Mouse (Mus musculus): Measurements from ENCODE around the gene Agap1.

The Agap1 gene

DNA sequence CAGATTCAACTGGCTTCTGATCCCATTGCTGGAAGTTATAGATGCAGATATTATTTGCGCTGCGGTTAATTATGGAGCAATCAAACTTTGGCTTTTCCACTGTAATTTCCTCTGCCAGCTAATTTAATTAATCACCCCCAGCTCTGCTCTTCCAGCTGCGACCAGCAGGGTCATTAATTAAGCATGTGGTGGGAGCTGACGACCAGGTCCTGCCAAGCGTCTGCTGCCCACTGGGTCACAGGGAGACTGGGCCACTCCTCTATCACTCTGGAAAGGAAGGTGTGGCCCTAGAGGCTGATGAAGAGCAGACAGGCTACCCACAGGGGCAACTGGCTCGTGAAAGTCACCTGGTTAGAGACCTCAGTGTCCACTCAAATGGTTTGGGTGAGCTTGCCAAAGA lies 411.2 kb downstream of the Agap1 start:
- DNase-seq: no peak

DNA sequence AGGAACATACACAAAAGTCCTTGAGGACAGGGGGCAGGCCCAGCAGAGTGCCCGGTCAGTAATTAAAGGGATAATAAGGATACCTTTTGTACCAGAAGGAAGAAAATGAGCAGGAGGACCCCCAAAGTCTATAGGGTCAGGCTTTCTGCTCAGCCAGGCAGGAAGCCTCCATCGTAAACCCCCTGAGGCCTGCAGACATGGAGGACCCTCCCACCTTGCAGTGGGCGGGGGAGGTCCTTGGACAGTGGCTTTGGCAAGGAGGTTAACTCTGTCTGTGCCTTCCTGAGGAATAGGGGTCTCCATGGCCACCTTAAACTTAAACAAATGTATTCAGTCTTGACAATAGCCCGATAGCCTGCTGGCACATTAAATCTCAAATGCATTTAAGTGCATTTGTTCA lies 413.2 kb downstream of the Agap1 start:
- no peak for DNase-seq

DNA sequence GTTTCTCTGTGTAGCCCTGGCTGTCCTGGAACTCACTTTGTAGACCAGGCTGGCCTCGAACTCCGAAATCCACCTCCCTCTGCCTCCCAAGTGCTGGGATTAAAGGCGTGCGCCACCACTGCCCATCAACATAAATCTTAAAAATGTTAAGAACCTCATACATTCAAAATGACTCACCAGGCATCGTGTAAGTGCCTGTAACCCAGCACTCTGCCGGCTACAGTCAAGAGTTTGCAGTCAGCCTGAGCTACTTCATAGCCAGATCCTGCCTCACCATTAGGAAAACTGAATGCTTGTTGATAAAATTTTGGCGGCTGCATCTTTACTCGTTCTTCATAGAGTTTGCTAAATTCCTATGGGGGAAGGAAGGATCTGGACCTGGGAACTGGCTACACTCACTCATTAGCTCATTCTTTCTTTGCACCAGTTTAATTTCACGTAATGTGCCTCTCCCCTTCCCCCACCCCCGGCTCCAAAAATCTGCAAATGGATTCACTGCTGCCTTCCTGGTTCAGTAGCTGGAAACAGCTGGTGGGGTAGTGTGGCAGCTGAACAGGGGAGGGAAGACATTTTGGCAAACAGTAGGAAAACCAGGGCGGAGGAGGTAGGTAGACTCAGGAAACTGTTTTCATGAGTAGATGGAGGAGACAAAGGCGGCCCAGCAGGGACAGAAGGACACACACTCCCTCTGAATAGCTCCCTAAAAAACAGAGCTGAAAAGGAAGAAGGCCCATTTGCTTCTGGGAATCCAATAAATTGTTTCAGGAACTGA lies 415.7 kb downstream of the Agap1 start:
- no peak for DNase-seq

DNA sequence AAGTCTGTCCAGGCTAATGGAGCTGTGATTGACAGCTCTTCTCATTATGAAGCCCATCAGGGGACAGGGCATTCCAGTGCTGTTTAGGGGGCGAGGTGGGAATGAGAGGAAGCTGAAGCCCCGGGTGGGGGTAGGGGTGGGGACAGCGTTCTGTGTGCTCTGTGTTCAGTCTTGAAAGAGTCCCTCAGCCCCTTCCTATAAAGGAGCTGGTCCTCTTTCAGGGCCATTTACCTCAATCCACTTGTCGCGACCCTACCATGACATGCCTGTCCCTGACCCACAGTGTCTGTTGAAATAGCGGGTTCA lies 416.3 kb downstream of the Agap1 start:
- DNase-seq: no peak

DNA sequence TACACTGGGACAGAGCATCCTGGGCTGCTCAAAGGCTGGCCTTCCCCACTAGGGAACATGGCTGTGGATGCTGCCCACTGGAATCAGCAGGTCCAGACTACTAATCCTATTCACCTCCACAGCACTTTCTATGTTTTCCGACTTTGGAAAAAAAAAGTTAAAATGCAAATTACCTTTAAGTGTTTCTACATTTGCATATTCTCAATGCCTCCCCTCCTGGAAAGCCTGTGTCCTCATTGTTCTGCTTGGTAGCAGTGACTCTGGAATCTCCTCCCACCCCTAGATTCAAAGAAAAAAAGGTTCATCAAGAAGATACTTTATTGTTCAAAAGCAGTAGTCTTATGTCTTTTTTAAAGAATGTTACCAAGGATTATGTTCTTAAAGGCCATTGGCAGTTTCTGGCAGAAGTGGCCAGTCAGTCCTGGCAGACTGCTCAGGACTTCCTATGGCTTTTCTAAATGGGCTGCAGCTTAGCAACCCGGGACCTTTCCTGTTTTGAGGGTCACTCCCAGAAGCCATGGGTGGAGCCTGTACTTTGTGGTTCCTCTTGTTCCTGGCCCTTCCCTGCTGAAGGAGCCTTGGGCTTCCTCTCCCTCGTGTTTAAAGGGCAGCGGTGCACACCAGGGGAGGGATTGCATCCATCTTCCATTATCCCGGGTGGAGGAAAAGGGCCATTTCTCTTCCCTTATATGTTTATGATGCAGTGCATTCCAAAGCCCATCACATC lies 421.9 kb downstream of the Agap1 start:
- DNase-seq: peak; percentile 66

DNA sequence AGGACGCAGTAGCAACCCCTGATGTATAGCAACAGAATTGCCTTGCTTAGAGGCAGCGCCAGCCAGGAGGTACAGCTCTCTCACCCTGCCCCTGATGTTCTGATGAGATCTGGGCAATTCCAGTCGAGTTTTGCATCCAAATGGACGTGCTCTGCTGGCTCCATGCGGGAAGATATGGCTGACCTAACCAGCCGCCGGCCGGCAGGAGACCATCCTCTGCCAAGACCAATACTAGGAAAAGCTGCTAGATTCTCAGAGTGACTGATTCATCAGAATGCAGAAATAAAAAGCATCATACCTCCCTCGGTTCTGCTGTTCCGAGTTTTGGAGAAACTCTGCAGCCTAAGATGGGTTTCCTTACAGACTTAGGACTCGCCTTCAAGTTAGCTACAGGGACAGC lies 423.9 kb downstream of the Agap1 start:
- DNase-seq: no peak

DNA sequence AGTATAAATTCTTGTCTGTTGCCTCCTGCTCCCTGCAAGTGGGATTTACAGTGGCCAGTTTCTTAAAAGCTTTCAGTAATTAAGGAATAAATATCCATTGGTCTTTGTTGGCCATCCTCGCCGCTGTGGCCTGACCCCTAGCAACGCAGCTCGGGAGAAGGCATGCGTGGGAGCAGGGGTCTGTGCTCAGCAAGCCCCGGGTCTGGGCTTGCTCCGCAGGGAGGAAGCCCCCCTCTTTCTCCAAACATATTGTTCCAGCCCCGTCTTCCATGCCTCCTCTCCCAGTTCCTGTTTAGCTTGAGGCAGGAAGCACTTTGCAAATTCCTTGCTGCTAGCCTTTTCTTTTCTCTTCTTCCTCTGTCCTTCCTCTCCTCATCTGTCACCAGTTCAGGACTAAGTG lies 425.6 kb downstream of the Agap1 start:
- DNase-seq: peak; percentile 46

DNA sequence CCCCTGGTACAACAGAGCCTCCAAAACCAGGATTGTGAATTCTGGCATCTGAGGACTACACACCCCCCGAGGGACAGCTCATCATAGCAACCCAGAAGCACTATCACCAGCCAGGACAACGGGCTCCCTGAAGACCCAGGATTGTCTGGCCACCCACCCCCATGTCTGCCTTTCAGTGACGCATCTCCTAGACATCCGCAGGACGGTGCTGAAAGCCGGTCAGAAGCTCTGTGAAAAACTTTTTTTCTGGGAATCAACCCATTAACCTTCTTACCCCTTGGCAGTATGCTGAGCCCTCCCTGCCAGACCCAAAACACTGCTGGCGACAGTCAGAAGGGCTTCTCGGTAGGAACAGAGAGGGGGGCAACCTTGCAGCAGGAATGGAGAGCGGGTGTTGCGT lies 426.2 kb downstream of the Agap1 start:
- DNase-seq: no peak

DNA sequence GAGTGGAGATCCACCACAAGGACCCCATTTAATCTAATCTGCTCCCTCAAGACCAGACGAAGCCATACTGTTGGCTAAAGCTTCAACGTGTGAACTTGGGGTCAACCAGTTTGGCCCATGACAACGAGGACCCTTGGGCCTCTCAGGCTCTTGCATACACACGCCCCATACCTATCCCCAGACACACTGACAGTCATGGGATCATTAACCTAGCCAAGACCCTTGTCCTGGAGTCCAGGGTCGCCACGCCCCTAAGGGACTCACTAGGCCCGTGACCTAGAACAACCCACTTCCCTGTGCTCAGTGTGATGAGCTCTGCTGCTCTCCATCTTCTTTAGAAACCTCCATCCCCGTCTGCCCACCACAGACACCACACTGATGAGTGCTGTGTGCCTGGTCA lies 429.7 kb downstream of the Agap1 start:
- DNase-seq: no peak

DNA sequence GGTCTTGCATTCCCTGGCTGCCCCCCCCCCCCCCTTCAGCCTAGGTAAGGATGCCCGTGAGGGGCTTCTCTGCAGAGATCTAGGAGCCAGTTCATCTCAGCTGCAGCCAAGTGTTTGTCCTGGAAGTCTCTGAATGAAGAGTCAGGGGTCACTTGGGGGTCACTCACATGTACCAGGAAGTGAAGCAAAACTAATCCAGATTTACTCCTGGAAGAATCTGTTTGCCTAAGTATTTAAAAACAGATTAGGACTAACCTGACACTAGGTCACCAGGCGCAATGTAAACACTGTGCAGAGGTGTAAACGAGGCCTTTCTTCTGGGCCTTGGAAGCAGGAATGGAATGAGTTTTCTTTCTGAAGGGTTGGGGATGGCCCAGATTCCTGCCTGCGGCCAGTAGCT lies 431.1 kb downstream of the Agap1 start:
- no peak for DNase-seq

DNA sequence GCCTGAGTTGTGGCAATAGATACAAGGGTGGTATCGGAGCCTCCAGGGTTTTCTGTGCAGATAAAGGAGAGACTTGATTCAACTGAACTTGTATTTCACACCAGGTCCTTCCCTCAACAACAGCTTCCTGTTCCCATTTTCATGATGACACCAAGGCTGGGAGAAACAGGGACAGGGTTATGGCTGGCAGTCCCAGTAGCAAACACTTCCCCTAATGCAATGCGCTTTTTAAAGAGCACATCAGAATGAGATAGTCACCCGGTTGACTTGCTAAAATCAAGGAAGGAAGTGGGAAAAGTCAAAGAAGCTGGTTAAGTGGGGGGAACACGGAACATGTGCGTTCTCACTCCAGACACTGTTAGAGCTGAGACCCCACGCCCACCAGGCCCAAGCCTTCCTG lies 436.8 kb downstream of the Agap1 start:
- DNase-seq: no peak

DNA sequence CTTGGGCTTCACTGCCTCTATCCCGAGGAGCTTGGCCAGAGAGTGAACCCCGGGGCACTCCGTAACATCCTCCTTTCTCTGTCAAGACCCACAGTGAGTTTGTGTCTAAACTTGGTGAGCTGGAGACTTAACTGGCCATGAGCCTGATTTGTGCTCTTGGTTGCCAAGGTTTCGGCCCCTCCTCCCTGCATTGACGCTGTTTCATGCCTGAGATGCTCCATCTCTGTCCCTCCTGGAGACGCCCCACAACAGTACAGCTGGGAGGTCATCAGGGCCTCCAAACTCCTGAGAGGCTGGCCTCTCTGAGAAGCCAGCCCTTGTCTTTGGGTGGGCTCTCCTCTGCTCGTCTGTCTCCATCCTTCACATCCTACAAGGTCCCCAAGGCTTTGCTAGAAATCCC lies 437.7 kb downstream of the Agap1 start:
- DNase-seq: peak; percentile 30

DNA sequence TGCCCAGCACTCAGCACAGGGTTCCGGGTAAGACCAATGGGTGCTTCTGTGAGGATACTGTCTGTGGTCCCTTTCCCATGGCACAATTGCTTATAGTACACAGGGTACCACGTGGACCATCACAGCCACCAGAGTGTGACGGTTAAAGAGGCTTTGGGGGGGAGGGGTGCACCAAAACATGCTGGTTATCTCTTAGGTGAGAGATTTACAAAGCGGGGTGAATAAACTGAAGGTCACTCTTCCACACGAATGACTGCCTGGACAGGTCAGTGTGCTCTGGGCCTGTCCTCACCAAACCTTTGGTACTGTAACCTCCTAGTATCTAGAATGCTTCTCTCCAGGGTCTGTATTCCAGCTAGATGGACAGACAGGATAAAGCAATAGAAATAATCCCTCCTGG lies 441.2 kb downstream of the Agap1 start:
- DNase-seq: no peak

DNA sequence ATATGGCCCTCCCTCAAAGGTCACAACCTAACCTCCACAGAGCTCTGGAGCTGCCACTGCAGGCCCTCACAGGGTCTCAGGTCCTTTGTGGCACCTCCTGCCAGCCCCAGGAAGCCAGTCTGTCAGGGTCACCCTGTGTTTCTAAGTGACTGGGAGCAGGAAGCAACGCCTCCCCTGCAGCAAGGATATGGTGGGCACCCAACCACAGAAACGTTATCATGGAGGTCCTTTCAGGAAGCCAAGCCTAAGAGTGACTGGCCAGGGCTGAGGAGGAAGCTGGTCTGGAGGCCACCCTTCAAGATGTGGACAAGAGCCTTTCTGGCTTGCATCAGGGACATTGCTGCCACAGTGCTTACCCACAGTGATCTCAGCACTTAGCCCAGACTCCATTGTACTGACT lies 444.4 kb downstream of the Agap1 start:
- no peak for DNase-seq

DNA sequence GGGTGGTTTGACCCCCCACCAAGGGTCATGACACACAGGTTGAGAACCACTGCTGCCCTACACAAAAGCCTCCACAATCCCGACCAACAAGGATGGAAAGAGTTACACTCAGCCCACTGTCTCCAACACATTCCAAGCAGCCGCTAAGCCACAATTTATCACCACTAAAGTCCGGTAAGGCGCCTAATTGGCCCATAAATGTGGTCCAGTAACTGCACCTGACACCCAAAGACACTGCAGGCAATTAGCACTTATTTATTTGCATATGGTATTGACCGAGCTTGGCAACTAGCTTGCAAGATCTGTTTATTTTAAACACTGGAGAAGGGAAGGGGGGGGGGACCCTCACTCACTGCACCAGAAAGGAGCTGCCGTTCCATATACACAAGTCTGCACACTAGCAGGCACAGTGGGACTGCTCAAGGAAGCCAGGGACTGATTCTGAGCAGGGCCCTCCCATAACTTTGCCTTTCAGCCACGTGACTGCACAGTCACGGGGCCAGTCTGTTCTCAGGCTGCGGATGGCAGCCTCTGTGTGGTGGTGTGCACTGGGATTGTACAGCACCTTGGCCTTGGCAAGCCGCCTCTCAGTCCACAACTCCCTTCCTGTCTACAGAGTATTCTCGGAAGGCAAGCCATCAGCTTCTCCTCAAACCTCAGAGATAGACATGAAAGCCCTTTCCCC lies 445.3 kb downstream of the Agap1 start:
- no peak for DNase-seq

DNA sequence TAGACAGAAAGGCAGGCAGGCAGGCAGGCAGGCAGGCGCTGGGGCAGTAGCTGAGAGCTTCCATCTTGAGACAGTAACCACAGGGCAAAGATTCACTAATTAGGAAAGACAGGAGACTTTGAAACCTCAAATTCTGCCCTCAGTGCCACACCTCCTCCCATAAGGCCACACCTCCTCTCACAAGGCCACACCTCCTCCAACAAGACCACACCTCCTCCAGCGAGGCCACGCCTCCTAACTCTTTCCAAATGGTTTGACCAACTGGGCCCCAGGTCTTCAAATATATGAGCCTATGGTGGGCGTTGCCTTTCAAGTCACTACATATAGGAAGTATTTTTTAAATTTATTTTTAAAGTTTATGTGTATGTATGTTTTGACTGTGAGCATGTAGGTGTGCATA lies 446.8 kb downstream of the Agap1 start:
- no peak for DNase-seq

DNA sequence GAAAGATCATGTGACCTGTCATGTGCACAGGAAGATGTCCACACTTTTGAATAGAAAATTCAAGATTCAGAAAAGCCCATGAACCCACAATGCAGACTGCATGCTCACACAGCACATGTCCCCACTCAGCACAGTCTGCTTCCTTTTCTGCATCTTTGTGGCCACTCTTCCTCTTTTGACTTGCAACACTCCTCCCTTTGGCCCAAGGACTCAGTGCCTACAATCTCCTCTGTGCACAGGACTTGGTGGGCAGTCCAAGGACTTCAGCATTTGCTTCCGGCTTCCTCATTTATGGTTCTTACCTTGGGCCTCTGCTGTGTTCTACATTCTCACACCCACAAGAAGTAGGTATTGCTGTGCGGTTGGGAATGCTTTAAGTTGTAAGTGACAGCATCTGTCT lies 447.6 kb downstream of the Agap1 start:
- DNase-seq: no peak

DNA sequence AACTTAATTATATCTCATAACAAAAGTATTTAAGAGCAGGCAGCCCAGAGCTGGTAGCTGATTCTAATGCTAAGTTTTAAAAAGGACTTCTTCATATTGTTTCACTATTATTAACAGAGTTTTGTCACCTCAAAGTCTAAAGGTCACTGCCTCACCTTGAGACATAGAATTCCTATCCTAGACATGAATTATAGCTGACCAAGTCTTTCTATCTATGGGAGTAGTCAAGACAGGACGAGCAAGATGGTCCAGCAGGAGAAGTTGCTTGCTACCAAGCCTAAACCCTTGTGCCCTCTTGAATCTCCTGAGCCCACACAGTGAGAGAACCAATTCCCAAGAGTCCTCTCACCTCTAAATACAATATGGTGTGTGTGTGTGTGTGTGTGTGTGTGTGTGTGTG lies 448.0 kb downstream of the Agap1 start:
- no peak for DNase-seq

DNA sequence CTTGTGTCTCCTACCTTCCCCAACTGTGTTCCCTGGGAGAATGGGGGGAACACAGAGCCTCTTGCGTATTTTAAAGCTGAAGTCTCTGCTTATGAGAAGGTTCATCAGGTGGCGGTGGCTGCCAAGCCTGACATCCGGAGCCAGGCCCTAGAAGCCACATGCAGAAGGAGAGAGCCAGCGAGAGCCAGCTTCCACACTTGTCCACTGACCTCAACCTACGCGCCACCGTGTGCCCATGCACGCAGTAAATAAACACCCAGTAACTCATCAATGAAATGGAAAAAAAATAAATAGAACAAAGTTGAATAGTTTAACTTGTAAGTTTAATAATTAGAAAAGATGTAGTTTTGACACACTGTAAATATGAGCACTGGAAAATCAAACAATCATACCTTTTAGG lies 455.2 kb downstream of the Agap1 start:
- DNase-seq: no peak

DNA sequence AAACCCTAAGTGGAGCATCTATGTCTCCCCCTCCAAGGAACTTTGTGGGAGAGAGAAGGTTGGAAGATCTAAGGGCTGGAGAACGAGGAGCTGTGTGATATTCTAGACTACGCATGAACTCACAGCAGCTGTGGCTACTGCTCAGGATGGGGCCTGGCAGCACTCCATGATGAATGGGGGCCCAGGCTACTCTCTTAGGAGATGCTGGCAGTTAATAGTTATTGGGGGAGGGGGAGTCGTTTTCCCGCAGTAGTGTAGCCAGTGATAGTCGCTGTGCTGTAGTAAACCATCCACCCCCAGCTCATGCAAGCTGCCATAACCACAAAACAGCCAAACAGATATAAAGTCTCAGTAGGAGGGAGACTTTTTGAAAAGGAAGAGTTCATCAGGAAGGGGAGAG lies 457.8 kb downstream of the Agap1 start:
- DNase-seq: peak; percentile 53

DNA sequence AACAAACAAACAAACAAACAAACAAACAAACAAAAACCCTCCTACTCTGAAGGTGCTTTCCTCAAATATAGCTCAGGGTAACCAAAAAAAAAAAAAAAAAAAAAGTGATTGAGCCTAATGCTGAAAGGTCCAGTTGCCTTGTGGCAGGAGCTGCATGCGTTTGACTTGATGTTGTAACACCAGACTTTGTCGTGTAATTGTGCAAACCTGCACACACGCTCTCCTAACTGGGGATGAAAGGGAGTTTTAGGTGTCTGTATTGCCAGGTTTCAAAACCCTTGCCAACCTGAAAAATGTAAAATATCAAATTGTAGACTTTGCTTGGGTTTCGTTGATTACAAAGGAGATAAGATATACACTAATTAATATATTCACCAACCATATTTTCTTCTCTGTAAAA lies 459.0 kb downstream of the Agap1 start:
- no peak for DNase-seq

DNA sequence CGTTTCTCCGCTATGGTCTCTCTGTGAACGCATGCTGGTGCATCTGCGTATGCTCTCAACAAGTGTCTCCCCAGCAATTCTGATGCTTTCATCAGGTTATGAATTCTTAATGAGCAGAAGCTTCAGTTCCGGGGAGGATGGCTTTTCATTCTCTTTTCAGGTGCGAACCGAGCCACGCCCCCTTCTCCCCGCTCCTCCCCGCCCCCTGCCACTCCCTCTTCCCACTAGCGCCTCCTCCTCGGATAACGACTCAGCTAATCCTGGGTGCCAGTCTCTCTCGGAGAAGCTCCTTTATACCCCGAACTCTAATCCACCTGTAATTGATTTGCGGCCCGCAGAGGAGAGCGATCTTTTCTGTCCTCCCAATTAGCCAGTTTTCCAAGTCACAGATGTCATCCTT lies 463.5 kb downstream of the Agap1 start:
- DNase-seq: no peak

DNA sequence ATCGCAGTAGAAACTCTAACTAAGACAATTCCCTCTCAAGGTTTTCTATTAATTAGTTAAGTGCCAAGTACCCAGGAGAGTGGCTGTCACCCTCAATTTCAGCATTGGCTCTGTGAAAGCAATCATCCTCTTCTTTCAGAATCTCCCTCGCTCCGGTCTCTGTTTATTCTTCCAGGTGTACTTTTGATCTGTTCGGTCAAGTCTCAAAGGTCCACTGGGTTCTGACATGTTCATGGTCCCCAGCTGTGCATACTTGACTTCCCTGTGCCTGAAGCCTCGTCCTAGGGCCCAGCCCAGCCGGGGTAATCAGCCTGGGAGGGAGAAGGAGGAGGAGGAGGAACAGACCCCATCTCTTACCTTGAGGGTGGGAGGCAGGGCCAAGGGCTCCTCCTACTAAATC lies 464.6 kb downstream of the Agap1 start:
- no peak for DNase-seq

DNA sequence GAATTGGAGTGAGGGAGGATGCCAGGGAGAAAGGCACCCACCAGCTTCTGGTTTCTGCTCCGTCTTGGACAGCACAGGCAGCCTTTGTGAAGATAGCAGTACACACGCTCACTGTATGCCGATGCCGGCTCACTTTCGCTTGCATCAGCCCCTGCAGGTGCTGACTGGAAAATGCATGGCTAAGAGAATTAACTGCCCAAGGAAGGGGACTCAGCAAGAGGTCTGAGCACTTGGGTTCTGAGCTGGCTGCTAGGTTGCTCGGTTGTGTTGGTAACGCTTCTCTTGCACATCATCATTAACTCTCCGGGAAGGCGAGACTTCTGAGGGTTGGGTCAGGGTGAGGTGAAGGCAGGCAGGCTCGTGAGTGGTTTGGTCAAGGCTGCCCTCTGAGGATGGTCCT lies 467.2 kb downstream of the Agap1 start:
- DNase-seq: no peak
